28 mouse cellular contexts compared by ENCODE assay signal in genomic region chr7:99578246-99578645, GRCm38 (mm10). TPM values are rescaled to one million over a fixed set of nuclear protein-coding genes. Genes with fewer than 3 reads are reported as not detected.
"Had no signal": no experiment of that assay in that cellular context is flagged by ENCODE, and none has a peak within 500 bp of the region (broad histone marks: within the 10 kb centered on the region; RNA-seq: fewer than 3 reads in every experiment).

No protein-coding gene starts in this region.

- H3K4me3 ChIP-seq: embryonic facial prominence, embryonic 10.5 days; embryonic facial prominence, embryonic 12.5 days; embryonic facial prominence, embryonic 13.5 days; embryonic facial prominence, embryonic 15.5 days; erythroblast, embryonic 14.5 days; forebrain, embryonic 10.5 days; forebrain, embryonic 12.5 days; forebrain, embryonic 13.5 days; forebrain, embryonic 15.5 days; gastrocnemius, adult 2 months; heart, adult 2 months; heart, embryonic 10.5 days had no signal

- H3K27ac ChIP-seq: embryonic facial prominence, embryonic 10.5 days; embryonic facial prominence, embryonic 12.5 days; embryonic facial prominence, embryonic 13.5 days; embryonic facial prominence, embryonic 15.5 days; forebrain, embryonic 10.5 days; forebrain, embryonic 12.5 days; forebrain, embryonic 13.5 days; forebrain, embryonic 15.5 days; gastrocnemius, adult 2 months; heart, adult 2 months; heart, embryonic 10.5 days had no signal

- DNase-seq: cerebellum, postnatal 10 days; cerebellum, postnatal 14 days; cerebellum, postnatal 25 days; cerebellum, postnatal 36 days; embryo, embryonic 11 days; forebrain, postnatal 0 days; gastrocnemius, adult 2 months; gastrocnemius, postnatal 10 days; gastrocnemius, postnatal 14 days; gastrocnemius, postnatal 25 days; gastrocnemius, postnatal 36 days; heart, adult 11 months; heart, adult 18-20 months; heart, adult 2 months had no signal

- H3K27me3 ChIP-seq: embryonic facial prominence, embryonic 12.5 days; embryonic facial prominence, embryonic 13.5 days; embryonic facial prominence, embryonic 15.5 days; forebrain, embryonic 13.5 days; forebrain, embryonic 15.5 days had no signal

- ATAC-seq: forebrain, embryonic 13.5 days; forebrain, embryonic 14.5 days; forebrain, embryonic 15.5 days; forebrain, embryonic 16.5 days; forebrain, postnatal 0 days had no signal

- H3K9me3 ChIP-seq: embryonic facial prominence, embryonic 10.5 days; embryonic facial prominence, embryonic 12.5 days; embryonic facial prominence, embryonic 13.5 days; embryonic facial prominence, embryonic 15.5 days; forebrain, embryonic 10.5 days; forebrain, embryonic 12.5 days; forebrain, embryonic 13.5 days; forebrain, embryonic 15.5 days; heart, embryonic 10.5 days had no signal

- H3K9ac ChIP-seq: embryonic facial prominence, embryonic 12.5 days; embryonic facial prominence, embryonic 13.5 days; embryonic facial prominence, embryonic 15.5 days; forebrain, embryonic 12.5 days; forebrain, embryonic 13.5 days; forebrain, embryonic 15.5 days; forebrain, postnatal 0 days had no signal

- H3K36me3 ChIP-seq: embryonic facial prominence, embryonic 12.5 days; embryonic facial prominence, embryonic 13.5 days; embryonic facial prominence, embryonic 15.5 days; forebrain, embryonic 10.5 days; forebrain, embryonic 12.5 days; forebrain, embryonic 15.5 days had no signal

RNA-seq across cellular contexts. Expression of gene Tpbgl, which starts 48.7 kb away (rescaled TPM):
- total RNA-seq: common myeloid progenitor, adult 5-6 weeks; granulocyte monocyte progenitor cell, adult 5-6 weeks had no signal
